Mouse (Mus musculus): Measurements from ENCODE around the gene Mrln.

DNA sequence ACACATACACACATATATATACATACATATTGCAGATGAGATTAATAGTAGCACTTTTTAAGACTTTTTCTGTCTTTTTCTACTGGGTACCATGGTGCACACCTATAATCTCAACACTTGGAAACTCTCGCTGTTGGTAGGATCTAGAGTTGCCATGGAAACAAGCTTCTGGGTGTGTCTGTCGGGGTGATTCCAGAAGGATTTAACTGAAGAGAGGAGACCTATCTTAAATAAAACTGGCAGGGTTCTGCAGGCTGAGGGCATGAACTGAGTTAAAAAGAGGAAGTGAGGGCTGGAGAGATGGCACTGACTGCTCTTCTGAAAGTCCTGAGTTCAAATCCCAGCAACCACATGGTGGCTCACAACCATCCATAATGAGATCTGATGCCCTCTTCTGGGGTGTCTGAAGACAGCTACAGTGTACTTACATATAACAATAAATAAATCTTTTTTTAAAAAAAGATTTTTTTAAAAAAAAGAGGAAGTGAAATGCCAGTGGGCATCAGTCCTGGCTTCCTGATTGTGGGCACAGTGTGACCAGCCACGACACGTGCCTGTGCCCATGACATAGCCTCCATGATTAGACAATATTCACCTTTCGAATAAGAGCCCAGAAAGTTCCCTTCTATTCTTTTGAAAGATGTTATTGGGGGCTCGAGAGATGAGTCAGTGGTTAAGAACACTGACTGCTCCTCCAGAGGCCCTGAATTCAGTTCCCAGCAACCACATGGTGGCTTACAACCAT is 4.8 kb upstream of the Mrln start:
- TF ChIP-seq USF1 (IDR thresholded peaks at IDR 0.05; ENCODE audit: low read depth) (no peak), TCF12 (IDR thresholded peaks at IDR 0.05; ENCODE audit: insufficient read depth, poor library complexity, severe bottlenecking) (no peak), E2F4 (IDR thresholded peaks at IDR 0.05; ENCODE audit: insufficient read depth) (no peak), POLR2A (IDR thresholded peaks at IDR 0.05; ENCODE audit: insufficient read length, low read depth) (no peak), MYOG (IDR thresholded peaks at IDR 0.05; ENCODE audit: control insufficient read depth in 1 of 3, insufficient read depth in 1 of 3, insufficient read length in 2 of 3, low read depth in 2 of 3) (no peak), MYOD1 (IDR thresholded peaks at IDR 0.05; ENCODE audit: control insufficient read depth in 1 of 3, insufficient read length in 2 of 3, low read depth in 2 of 3) (no peak)

Measured in myocyte (in vitro differentiated cells).